Mouse (Mus musculus) kidney, adult 2 months (tissue): ENCODE data around the gene Il17rb.

Experiments
- CTCF ChIP-seq: fragments of 200-500 bp; conservative IDR thresholded peaks from 2 replicates; pipeline ENCODE4 v1.5.1; 2011; ENCODE audit warnings: low read depth, mild to moderate bottlenecking, control low read depth, low read length, moderate library complexity, mixed read lengths; ENCODE audit not compliant: insufficient read depth, insufficient read length
- POLR2A ChIP-seq: fragments of 200-500 bp; IDR thresholded peaks from one replicate; pipeline ENCODE4 v1.6.1; 2011; ENCODE audit warnings: low read depth, low read length, control low read depth

- TF ChIP-seq POLR2A: no peak
- no peak for TF ChIP-seq CTCF
These were observed 11.3 kb upstream of the Il17rb start for GRCm38 (mm10) chr14:30019792-30020575.
